Mouse (Mus musculus) intestine, embryonic 16.5 days (tissue): ENCODE measurements around the gene Rnf169. TPM values are rescaled to one million over a fixed set of nuclear protein-coding genes. Genes with fewer than 3 reads are reported as not detected.

Experiments used
- ATAC-seq: fragments of 200-750 bp; cut with Nextera tagmentation; 2 replicates; pipeline ENCODE4 v1.8.0; 2017; ENCODE audit warnings: moderate TSS enrichment, moderate library complexity
- H3K27ac ChIP-seq: fragments of 300-500 bp; sonication (generic); 2 replicates; pipeline ENCODE4 v1.5.1; 2014; ENCODE audit warnings: mild to moderate bottlenecking, low read length
- H3K27me3 ChIP-seq: fragments of 300-500 bp; sonication (generic); replicated peaks from 2 replicates; pipeline ENCODE4 v1.6.1; 2014; ENCODE audit warnings: low read length, control low read depth, mixed read lengths; ENCODE audit not compliant: control insufficient read depth, insufficient read depth
- H3K36me3 ChIP-seq: fragments of 300-500 bp; sonication (generic); 2 replicates; pipeline ENCODE4 v1.6.1; 2014; ENCODE audit warnings: low read length, control low read depth; ENCODE audit not compliant: control insufficient read depth, insufficient read depth
- H3K4me1 ChIP-seq: fragments of 300-500 bp; sonication (generic); 2 replicates; pipeline ENCODE4 v1.6.1; 2014; ENCODE audit warnings: low read length, control low read depth, mixed read lengths; ENCODE audit not compliant: control insufficient read depth, insufficient read depth
- H3K4me2 ChIP-seq: fragments of 300-500 bp; sonication (generic); 2 replicates; pipeline ENCODE4 v1.6.1; 2014; ENCODE audit warnings: low read depth, low read length, control low read depth
- H3K4me3 ChIP-seq: fragments of 300-500 bp; sonication (generic); 2 replicates; pipeline ENCODE4 v1.5.1; 2014; ENCODE audit warnings: mild to moderate bottlenecking, low read length
- H3K9ac ChIP-seq: fragments of 300-500 bp; sonication (generic); 2 replicates; pipeline ENCODE4 v1.6.1; 2014; ENCODE audit warnings: low read depth, low read length
- H3K9me3 ChIP-seq: fragments of 300-500 bp; sonication (generic); 2 replicates; pipeline ENCODE4 v1.6.1; 2016; ENCODE audit warnings: low read length, control low read depth; ENCODE audit not compliant: control insufficient read depth
- WGBS: fragments of 180-500 bp; shearing (Covaris S2); extraction: QIAGEN DNeasy Blood & Tissue Kit; methylation state at CpG from one replicate; pipeline ENCODE4 v1.1.7; 2014; 5-methylcytosine and 5-hydroxymethylcytosine counted together
- polyA plus RNA-seq: library from polyadenylated mRNA; unstranded; fragments of >200 nt; fragmentation: Nextera tagmentation; extraction: Ambion mirVana; gene quantifications from 2 replicates; pipeline ENCODE4 v1.2.1, GENCODE M21; 2015

Gene Rnf169
- polyA plus RNA-seq, 1 experiment from 2014 or later = 3.1 TPM

GRCm38 (mm10) chr7:99940669-99941068, 39.6 kb downstream of the Rnf169 start:
- 100% methylated on average over 1 of the region's 1 CpGs for WGBS
- Histone ChIP-seq H3K9ac (no peak overlapping the region), H3K4me2 (no peak overlapping the region), H3K9me3 (no peaks in the 10 kb centered on the region), H3K4me1 (no peaks in the 10 kb centered on the region), H3K36me3 (peaks cover 16% of the 10 kb centered on the region; the same call in 1 of the 2 replicates), H3K27ac (no peak overlapping the region), H3K27me3 (no peaks in the 10 kb centered on the region), H3K4me3 (no peak overlapping the region)
- ATAC-seq = no peak

- Histone ChIP-seq H3K9me3 (no peaks in the 10 kb centered on the region), H3K9ac (no peak overlapping the region), H3K4me1 (no peaks in the 10 kb centered on the region), H3K36me3 (peaks cover 6% of the 10 kb centered on the region), H3K4me3 (no peak overlapping the region), H3K27me3 (no peaks in the 10 kb centered on the region), H3K4me2 (no peak overlapping the region), H3K27ac (no peak overlapping the region)
- 64% methylated on average over 1 of the region's 1 CpGs for WGBS
- no peak for ATAC-seq
Observed at GRCm38 (mm10) chr7:99935758-99936157, 44.5 kb downstream of the Rnf169 start.

- Histone ChIP-seq H3K4me2 (no peak overlapping the region), H3K36me3 (peaks cover 12% of the 10 kb centered on the region), H3K27ac (no peak overlapping the region), H3K27me3 (no peaks in the 10 kb centered on the region), H3K4me3 (no peak overlapping the region), H3K9me3 (no peaks in the 10 kb centered on the region), H3K9ac (no peak overlapping the region), H3K4me1 (no peaks in the 10 kb centered on the region)
- 76% methylated on average over 10 of the region's 10 CpGs for WGBS
- no peak for ATAC-seq
Observed at GRCm38 (mm10) chr7:99926916-99927714, 53.1 kb downstream of the Rnf169 start.

GRCm38 (mm10) chr7:99920416-99920815, 59.8 kb downstream of the Rnf169 start:
- Histone ChIP-seq H3K27me3 (0 out of 2 replicates have a peak, but pooled peaks cover 8% of the 10 kb centered on the region), H3K9me3 (no peaks in the 10 kb centered on the region), H3K4me2 (no peak overlapping the region), H3K4me3 (no peak overlapping the region), H3K27ac (no peak overlapping the region), H3K9ac (no peak overlapping the region), H3K4me1 (peaks cover 14% of the 10 kb centered on the region), H3K36me3 (0 out of 2 replicates have a peak, but pooled peaks cover 1% of the 10 kb centered on the region)
- no peak for ATAC-seq
- 47% methylated on average over 2 of the region's 2 CpGs for WGBS

- no peak for ATAC-seq
Observed at GRCm38 (mm10) chr7:99919971-99920370, 60.3 kb downstream of the Rnf169 start.

GRCm38 (mm10) chr7:99919164-99919563, 61.1 kb downstream of the Rnf169 start:
- Histone ChIP-seq H3K9ac (no peak overlapping the region), H3K4me3 (no peak overlapping the region), H3K9me3 (no peaks in the 10 kb centered on the region), H3K4me1 (peaks cover 14% of the 10 kb centered on the region), H3K4me2 (no peak overlapping the region), H3K27me3 (0 out of 2 replicates have a peak, but pooled peaks cover 8% of the 10 kb centered on the region), H3K36me3 (no peaks in the 10 kb centered on the region), H3K27ac (no peak overlapping the region)
- WGBS = 96% methylated on average over 2 of the region's 2 CpGs
- no peak for ATAC-seq

More at GRCm38 (mm10) chr7:99919971-99920370, 60.3 kb downstream of the Rnf169 start:
- H3K36me3 ChIP-seq = no peaks in the 10 kb centered on the region
- H3K4me2 ChIP-seq = no peak overlapping the region
- H3K9me3 ChIP-seq = no peaks in the 10 kb centered on the region
- H3K4me3 ChIP-seq = no peak overlapping the region
- 90% methylated on average over 6 of the region's 6 CpGs for WGBS
- H3K27ac ChIP-seq = no peak overlapping the region
- H3K9ac ChIP-seq = no peak overlapping the region
- peaks cover 14% of the 10 kb centered on the region for H3K4me1 ChIP-seq
- 0 out of 2 replicates have a peak, but pooled peaks cover 8% of the 10 kb centered on the region for H3K27me3 ChIP-seq

GRCm38 (mm10) chr7:99917320-99917844, 62.9 kb downstream of the Rnf169 start:
- Histone ChIP-seq H3K4me3 (peak overlapping the region; percentile 45), H3K27ac (no peak overlapping the region), H3K9me3 (no peaks in the 10 kb centered on the region), H3K4me2 (peak overlapping the region; percentile 85), H3K27me3 (0 out of 2 replicates have a peak, but pooled peaks cover 8% of the 10 kb centered on the region), H3K9ac (peak overlapping the region; percentile 63), H3K4me1 (peaks cover 14% of the 10 kb centered on the region), H3K36me3 (no peaks in the 10 kb centered on the region)
- WGBS = 2% methylated on average over 36 of the region's 36 CpGs
- peak; percentile 64 for ATAC-seq

GRCm38 (mm10) chr7:99916741-99917319, 63.4 kb downstream of the Rnf169 start:
- H3K4me3 ChIP-seq = peak overlapping the region; percentile 45
- H3K36me3 ChIP-seq = no peaks in the 10 kb centered on the region
- H3K4me2 ChIP-seq = peak overlapping the region; percentile 85
- no peak overlapping the region for H3K27ac ChIP-seq
- 4% methylated on average over 22 of the region's 22 CpGs for WGBS
- peak; percentile 55; the same call in 1 of the 2 replicates for ATAC-seq
- no peaks in the 10 kb centered on the region for H3K9me3 ChIP-seq
- peak overlapping the region; percentile 63 for H3K9ac ChIP-seq
- peaks cover 14% of the 10 kb centered on the region for H3K4me1 ChIP-seq
- 0 out of 2 replicates have a peak, but pooled peaks cover 8% of the 10 kb centered on the region for H3K27me3 ChIP-seq

GRCm38 (mm10) chr7:99915511-99915910, 64.7 kb downstream of the Rnf169 start:
- Histone ChIP-seq H3K4me2 (no peak overlapping the region), H3K9me3 (no peaks in the 10 kb centered on the region), H3K4me1 (peaks cover 14% of the 10 kb centered on the region), H3K27me3 (0 out of 2 replicates have a peak, but pooled peaks cover 8% of the 10 kb centered on the region), H3K36me3 (no peaks in the 10 kb centered on the region), H3K9ac (no peak overlapping the region), H3K4me3 (no peak overlapping the region), H3K27ac (no peak overlapping the region)
- WGBS = 87% methylated on average over 2 of the region's 2 CpGs
- ATAC-seq = no peak
